Mouse (Mus musculus) layer of hippocampus, postnatal 25 days (tissue): ENCODE measurements around the gene Them7. TPM values are rescaled to one million over a fixed set of nuclear protein-coding genes. Genes with fewer than 3 reads are reported as not detected.

Source experiments
- DNase-seq, 2 experiments: peaks; one replicate each; pipeline ENCODE4 v3.0.0; 2022; ENCODE audit warnings: mixed read lengths in 2 of 2, low spot score in 1 of 2; ENCODE audit errors: extremely low spot score in 1 of 2
- total RNA-seq, 2 experiments: library from RNA; stranded (reverse); gene quantifications; 2 replicates each; pipeline ENCODE4 v1.2.3; 2021

Gene Them7
- total RNA-seq, 2 experiments from 2014 or later: not detected

- no peak for DNase-seq
These were observed 176.4 kb downstream of the Them7 start for GRCm38 (mm10) chr2:105400558-105400957.

GRCm38 (mm10) chr2:105402180-105402579 lies 178.1 kb downstream of the Them7 start:
- no peak for DNase-seq

- DNase-seq: peak in 1 of 2 experiments; percentile 18
These were observed 184.4 kb downstream of the Them7 start for GRCm38 (mm10) chr2:105408511-105408910.

GRCm38 (mm10) chr2:105409253-105409652 lies 185.1 kb downstream of the Them7 start:
- no peak for DNase-seq

GRCm38 (mm10) chr2:105414309-105414708 lies 190.2 kb downstream of the Them7 start:
- DNase-seq: no peak

- DNase-seq: no peak
These were observed 192.0 kb downstream of the Them7 start for GRCm38 (mm10) chr2:105416046-105416659.

GRCm38 (mm10) chr2:105416660-105417348 lies 192.7 kb downstream of the Them7 start:
- peak in 1 of 2 experiments; percentile 11 for DNase-seq

- DNase-seq: no peak
These were observed 193.5 kb downstream of the Them7 start for GRCm38 (mm10) chr2:105417663-105418062.

GRCm38 (mm10) chr2:105418629-105419227 lies 194.6 kb downstream of the Them7 start:
- no peak for DNase-seq

GRCm38 (mm10) chr2:105427447-105427846 lies 203.3 kb downstream of the Them7 start:
- DNase-seq: no peak

GRCm38 (mm10) chr2:105428029-105428428 lies 203.9 kb downstream of the Them7 start:
- DNase-seq: peak; percentile 40 to 82

- DNase-seq: no peak
These were observed 204.3 kb downstream of the Them7 start for GRCm38 (mm10) chr2:105428467-105428866.

Other genes with a start within 250 kb of the Them7 start
- 100 to 1,000 TPM in 1 of 2 experiments, 10 to 100 TPM in 1; 87.4 to 106 TPM for gene Eif3m, start 207.2 kb upstream of the Them7 start, total RNA-seq
- gene Gm11060, start 132.3 kb upstream of the Them7 start, total RNA-seq: not detected
- gene Wt1, start 97.8 kb upstream of the Them7 start, total RNA-seq: under 1 TPM in 1 of 2 experiments, not detected in 1; 0.16 TPM
- 10 to 100 TPM; 14.7 to 15.6 TPM for gene Rcn1, start 175.0 kb downstream of the Them7 start, total RNA-seq